Mouse (Mus musculus): ENCODE results near the gene Myo1e. TPM values are rescaled to one million over a fixed set of nuclear protein-coding genes. Genes with fewer than 3 reads are reported as not detected.

Myo1e gene
- polyA plus RNA-seq, 1 experiment from 2014 or later = 4.1 TPM

- Histone ChIP-seq H3K4me2 (ENCODE audit: low read length) (no peak overlapping the region), H3K27me3 (replicated peaks; ENCODE audit: control insufficient read depth, insufficient read depth, low read length) (no peaks in the 10 kb centered on the region), H3K4me1 (ENCODE audit: control insufficient read depth, insufficient read depth, low read length) (peaks cover 5% of the 10 kb centered on the region; the same call in 1 of the 2 replicates), H3K9ac (ENCODE audit: low read length) (no peak overlapping the region), H3K36me3 (ENCODE audit: control insufficient read depth, insufficient read depth, low read length) (no peaks in the 10 kb centered on the region), H3K27ac (ENCODE audit: low read depth, low read length) (no peak overlapping the region), H3K4me3 (ENCODE audit: low read depth, low read length) (no peak overlapping the region), H3K9me3 (replicated peaks; ENCODE audit: control insufficient read depth, low read length) (0 out of 2 replicates have a peak, but pooled peaks cover 2% of the 10 kb centered on the region)
- no peak for DNase-seq (ENCODE audit: low spot score)
- 94% methylated on average over 5 of the region's 5 CpGs for whole genome bisulfite sequencing
- ATAC-seq = no peak
Observed at GRCm38 (mm10) chr9:70300705-70301104, 93.6 kb downstream of the Myo1e start.

DNA sequence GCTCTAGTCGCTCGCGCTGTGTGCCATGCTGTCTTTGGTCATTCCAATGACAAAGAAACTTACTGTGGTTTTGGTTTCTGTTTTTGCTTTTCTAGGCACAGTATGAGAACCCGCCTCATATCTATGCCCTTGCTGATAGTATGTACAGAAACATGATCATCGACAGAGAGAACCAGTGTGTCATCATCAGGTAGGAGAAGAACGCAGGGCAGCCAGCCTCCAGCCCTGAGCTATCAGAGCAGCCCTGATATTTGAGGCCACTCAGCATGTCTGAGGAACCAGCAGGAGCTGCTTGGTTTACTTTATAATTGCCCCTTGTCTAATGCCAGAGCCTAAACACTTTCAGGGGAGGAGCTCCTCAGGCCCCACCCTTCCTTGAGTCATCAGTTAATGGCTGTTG lies 94.4 kb downstream of the Myo1e start:
- Histone ChIP-seq H3K4me1 (ENCODE audit: control insufficient read depth, insufficient read depth, low read length) (peaks cover 5% of the 10 kb centered on the region; the same call in 1 of the 2 replicates), H3K27me3 (replicated peaks; ENCODE audit: control insufficient read depth, insufficient read depth, low read length) (no peaks in the 10 kb centered on the region), H3K4me3 (ENCODE audit: low read depth, low read length) (no peak overlapping the region), H3K27ac (ENCODE audit: low read depth, low read length) (no peak overlapping the region), H3K9me3 (replicated peaks; ENCODE audit: control insufficient read depth, low read length) (0 out of 2 replicates have a peak, but pooled peaks cover 2% of the 10 kb centered on the region), H3K36me3 (ENCODE audit: control insufficient read depth, insufficient read depth, low read length) (no peaks in the 10 kb centered on the region), H3K9ac (ENCODE audit: low read length) (no peak overlapping the region), H3K4me2 (ENCODE audit: low read length) (no peak overlapping the region)
- ATAC-seq (no peak), DNase-seq (ENCODE audit: low spot score) (no peak)
- 98% methylated on average over 6 of the region's 6 CpGs for WGBS

GRCm38 (mm10) chr9:70304901-70305300 lies 97.8 kb downstream of the Myo1e start:
- ATAC-seq = no peak
- 0 out of 2 replicates have a peak, but pooled peaks cover 2% of the 10 kb centered on the region for H3K9me3 ChIP-seq (replicated peaks; ENCODE audit: control insufficient read depth, low read length)
- DNase-seq (ENCODE audit: low spot score) = no peak
- H3K9ac ChIP-seq (ENCODE audit: low read length) = no peak overlapping the region
- H3K4me1 ChIP-seq (ENCODE audit: control insufficient read depth, insufficient read depth, low read length) = no peaks in the 10 kb centered on the region
- no peak overlapping the region for H3K4me3 ChIP-seq (ENCODE audit: low read depth, low read length)
- no peak overlapping the region for H3K27ac ChIP-seq (ENCODE audit: low read depth, low read length)
- no peak overlapping the region for H3K4me2 ChIP-seq (ENCODE audit: low read length)
- no peaks in the 10 kb centered on the region for H3K27me3 ChIP-seq (replicated peaks; ENCODE audit: control insufficient read depth, insufficient read depth, low read length)
- no peaks in the 10 kb centered on the region for H3K36me3 ChIP-seq (ENCODE audit: control insufficient read depth, insufficient read depth, low read length)
- 95% methylated on average over 8 of the region's 8 CpGs for WGBS

DNA sequence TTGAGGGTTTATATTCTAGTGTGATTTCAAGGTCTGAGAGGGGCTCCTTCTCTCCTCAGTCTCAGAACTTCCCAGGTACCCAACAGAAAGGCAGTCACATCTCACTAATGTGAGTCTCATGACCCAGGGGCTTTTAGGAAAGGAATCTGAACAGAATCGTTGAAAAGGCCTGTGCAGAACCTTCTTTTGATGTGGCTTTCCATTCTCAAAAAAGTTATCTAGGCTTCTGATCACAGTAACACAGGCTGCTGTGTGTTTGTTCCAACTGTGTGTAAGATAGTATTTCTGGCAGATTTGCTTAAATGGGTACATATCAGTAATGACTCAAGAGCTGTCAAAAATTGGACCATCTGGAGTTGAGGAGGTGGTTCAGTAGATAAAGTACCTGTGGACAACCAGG lies 102.9 kb downstream of the Myo1e start:
- no peaks in the 10 kb centered on the region for H3K4me1 ChIP-seq (ENCODE audit: control insufficient read depth, insufficient read depth, low read length)
- H3K4me3 ChIP-seq (ENCODE audit: low read depth, low read length) = no peak overlapping the region
- H3K27me3 ChIP-seq (replicated peaks; ENCODE audit: control insufficient read depth, insufficient read depth, low read length) = no peaks in the 10 kb centered on the region
- no peak overlapping the region for H3K9ac ChIP-seq (ENCODE audit: low read length)
- no peak overlapping the region for H3K27ac ChIP-seq (ENCODE audit: low read depth, low read length)
- no peak overlapping the region for H3K4me2 ChIP-seq (ENCODE audit: low read length)
- DNase-seq (ENCODE audit: low spot score) (no peak), ATAC-seq (no peak)
- H3K36me3 ChIP-seq (ENCODE audit: control insufficient read depth, insufficient read depth, low read length) = no peaks in the 10 kb centered on the region
- WGBS = 83% methylated on average over 1 of the region's 1 CpGs
- H3K9me3 ChIP-seq (replicated peaks; ENCODE audit: control insufficient read depth, low read length) = no peaks in the 10 kb centered on the region

DNA sequence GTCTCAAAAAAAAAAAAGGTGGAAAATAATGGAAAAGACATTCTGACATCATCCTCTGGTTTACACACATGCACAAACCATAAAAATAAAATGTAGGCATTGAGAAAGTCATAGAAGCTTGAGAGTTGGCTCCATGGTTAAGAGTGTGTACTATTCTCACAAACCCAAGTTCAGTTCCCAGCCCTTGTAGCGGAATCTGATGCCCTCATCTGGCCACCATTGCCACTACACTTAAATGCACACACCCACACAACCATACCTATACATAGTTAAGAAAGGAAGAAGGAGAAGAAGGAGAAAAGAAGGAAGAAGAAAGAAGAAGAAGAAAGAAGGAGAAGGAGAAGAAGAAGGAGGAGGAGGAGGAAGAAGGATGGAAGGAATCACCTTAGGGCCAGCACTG lies 106.9 kb downstream of the Myo1e start:
- DNase-seq (ENCODE audit: low spot score) (no peak), ATAC-seq (no peak)
- 90% methylated on average over 1 of the region's 1 CpGs for WGBS
- no peak overlapping the region for H3K4me3 ChIP-seq (ENCODE audit: low read depth, low read length)
- H3K27ac ChIP-seq (ENCODE audit: low read depth, low read length) = no peak overlapping the region
- H3K27me3 ChIP-seq (replicated peaks; ENCODE audit: control insufficient read depth, insufficient read depth, low read length) = no peaks in the 10 kb centered on the region
- H3K36me3 ChIP-seq (ENCODE audit: control insufficient read depth, insufficient read depth, low read length) = no peaks in the 10 kb centered on the region
- H3K4me1 ChIP-seq (ENCODE audit: control insufficient read depth, insufficient read depth, low read length) = no peaks in the 10 kb centered on the region
- no peak overlapping the region for H3K4me2 ChIP-seq (ENCODE audit: low read length)
- H3K9ac ChIP-seq (ENCODE audit: low read length) = no peak overlapping the region
- H3K9me3 ChIP-seq (replicated peaks; ENCODE audit: control insufficient read depth, low read length) = no peaks in the 10 kb centered on the region

- Histone ChIP-seq H3K4me2 (ENCODE audit: low read length) (no peak overlapping the region), H3K4me3 (ENCODE audit: low read depth, low read length) (no peak overlapping the region), H3K27me3 (replicated peaks; ENCODE audit: control insufficient read depth, insufficient read depth, low read length) (no peaks in the 10 kb centered on the region), H3K9ac (ENCODE audit: low read length) (no peak overlapping the region), H3K4me1 (ENCODE audit: control insufficient read depth, insufficient read depth, low read length) (no peaks in the 10 kb centered on the region), H3K9me3 (replicated peaks; ENCODE audit: control insufficient read depth, low read length) (no peaks in the 10 kb centered on the region), H3K36me3 (ENCODE audit: control insufficient read depth, insufficient read depth, low read length) (no peaks in the 10 kb centered on the region), H3K27ac (ENCODE audit: low read depth, low read length) (no peak overlapping the region)
- ATAC-seq (no peak), DNase-seq (ENCODE audit: low spot score) (no peak)
- WGBS = 34% methylated on average over 4 of the region's 4 CpGs
Observed at GRCm38 (mm10) chr9:70315130-70315529, 108.0 kb downstream of the Myo1e start.

DNA sequence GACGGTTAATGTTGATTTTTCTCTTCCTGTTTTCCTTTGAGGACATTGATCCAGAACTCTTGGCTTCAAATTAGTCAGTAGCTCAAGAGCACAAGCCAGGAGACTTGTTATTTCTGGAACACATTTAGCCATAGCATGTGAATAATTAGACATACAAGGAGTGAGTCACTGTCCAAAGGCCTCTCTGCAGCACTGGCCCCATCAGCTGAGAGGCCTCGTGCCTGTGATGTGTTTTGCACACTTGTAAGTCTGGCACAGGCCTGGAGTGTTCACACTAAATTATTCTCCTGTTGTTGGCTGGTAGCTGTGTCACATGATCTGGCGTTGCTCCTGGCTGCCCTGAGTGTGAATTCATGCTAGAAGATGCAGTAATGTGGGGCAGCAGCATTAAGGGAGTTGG lies 111.5 kb downstream of the Myo1e start:
- H3K36me3 ChIP-seq (ENCODE audit: control insufficient read depth, insufficient read depth, low read length) = no peaks in the 10 kb centered on the region
- H3K4me3 ChIP-seq (ENCODE audit: low read depth, low read length) = no peak overlapping the region
- H3K4me1 ChIP-seq (ENCODE audit: control insufficient read depth, insufficient read depth, low read length) = no peaks in the 10 kb centered on the region
- 77% methylated on average over 3 of the region's 3 CpGs for WGBS
- no peak overlapping the region for H3K9ac ChIP-seq (ENCODE audit: low read length)
- no peak for ATAC-seq
- H3K27ac ChIP-seq (ENCODE audit: low read depth, low read length) = no peak overlapping the region
- no peak for DNase-seq (ENCODE audit: low spot score)
- no peaks in the 10 kb centered on the region for H3K27me3 ChIP-seq (replicated peaks; ENCODE audit: control insufficient read depth, insufficient read depth, low read length)
- no peaks in the 10 kb centered on the region for H3K9me3 ChIP-seq (replicated peaks; ENCODE audit: control insufficient read depth, low read length)
- no peak overlapping the region for H3K4me2 ChIP-seq (ENCODE audit: low read length)

GRCm38 (mm10) chr9:70324336-70324735 lies 117.2 kb downstream of the Myo1e start:
- no peaks in the 10 kb centered on the region for H3K9me3 ChIP-seq (replicated peaks; ENCODE audit: control insufficient read depth, low read length)
- no peaks in the 10 kb centered on the region for H3K27me3 ChIP-seq (replicated peaks; ENCODE audit: control insufficient read depth, insufficient read depth, low read length)
- H3K4me2 ChIP-seq (ENCODE audit: low read length) = no peak overlapping the region
- H3K27ac ChIP-seq (ENCODE audit: low read depth, low read length) = no peak overlapping the region
- no peak overlapping the region for H3K4me3 ChIP-seq (ENCODE audit: low read depth, low read length)
- WGBS = 92% methylated on average over 4 of the region's 4 CpGs
- no peak overlapping the region for H3K9ac ChIP-seq (ENCODE audit: low read length)
- no peak for DNase-seq (ENCODE audit: low spot score)
- no peak for ATAC-seq
- H3K36me3 ChIP-seq (ENCODE audit: control insufficient read depth, insufficient read depth, low read length) = no peaks in the 10 kb centered on the region
- H3K4me1 ChIP-seq (ENCODE audit: control insufficient read depth, insufficient read depth, low read length) = no peaks in the 10 kb centered on the region

GRCm38 (mm10) chr9:70325880-70326595 lies 118.9 kb downstream of the Myo1e start:
- Histone ChIP-seq H3K4me2 (ENCODE audit: low read length) (no peak overlapping the region), H3K27me3 (replicated peaks; ENCODE audit: control insufficient read depth, insufficient read depth, low read length) (no peaks in the 10 kb centered on the region), H3K4me1 (ENCODE audit: control insufficient read depth, insufficient read depth, low read length) (no peaks in the 10 kb centered on the region), H3K9me3 (replicated peaks; ENCODE audit: control insufficient read depth, low read length) (no peaks in the 10 kb centered on the region), H3K9ac (ENCODE audit: low read length) (no peak overlapping the region), H3K36me3 (ENCODE audit: control insufficient read depth, insufficient read depth, low read length) (no peaks in the 10 kb centered on the region), H3K27ac (ENCODE audit: low read depth, low read length) (no peak overlapping the region), H3K4me3 (ENCODE audit: low read depth, low read length) (no peak overlapping the region)
- DNase-seq (ENCODE audit: low spot score) (no peak), ATAC-seq (no peak)
- 81% methylated on average over 8 of the region's 8 CpGs for WGBS
